Mouse (Mus musculus) CD8-positive naive resting alpha-beta T cell, adult 2 months (primary cell): ENCODE results near the gene 4833427G06Rik.

ENCODE experiments used
- DNase-seq, 2 experiments: peaks; one replicate each; pipeline ENCODE4 v3.0.0; 2022; ENCODE audit warnings: low read depth in 2 of 2, low spot score in 2 of 2

4833427G06Rik gene

GRCm38 (mm10) chr9:51070801-51071200 is 31.1 kb downstream of the 4833427G06Rik start:
- no peak for DNase-seq

GRCm38 (mm10) chr9:51068202-51068601 is 33.7 kb downstream of the 4833427G06Rik start:
- DNase-seq, result no peak

- no peak for DNase-seq
Observed at GRCm38 (mm10) chr9:51060601-51061000, 41.3 kb downstream of the 4833427G06Rik start, which contains the start of gene Btg4. Gene Btg4, plus strand, starts transcription at chr9:51060901.

- no peak for DNase-seq
Observed at GRCm38 (mm10) chr9:51058951-51059521, 42.8 kb downstream of the 4833427G06Rik start.

- no peak for DNase-seq
Observed at GRCm38 (mm10) chr9:51056360-51057324, 45.2 kb downstream of the 4833427G06Rik start.

- peak in 1 of 2 experiments; percentile 25 for DNase-seq
Observed at GRCm38 (mm10) chr9:51052180-51052579, 49.7 kb downstream of the 4833427G06Rik start.

- DNase-seq, result no peak
Observed at GRCm38 (mm10) chr9:51042136-51042535, 59.7 kb downstream of the 4833427G06Rik start.

- no peak for DNase-seq
Observed at GRCm38 (mm10) chr9:51041491-51041980, 60.3 kb downstream of the 4833427G06Rik start.

- no peak for DNase-seq
Observed at GRCm38 (mm10) chr9:51032785-51033529, 68.9 kb downstream of the 4833427G06Rik start.

GRCm38 (mm10) chr9:51032291-51032690 is 69.6 kb downstream of the 4833427G06Rik start:
- no peak for DNase-seq

- DNase-seq, result no peak
Observed at GRCm38 (mm10) chr9:51031603-51032002, 70.3 kb downstream of the 4833427G06Rik start.
